Mouse (Mus musculus) Patski (cell line): Measurements from ENCODE around the gene D130043K22Rik. TPM values are rescaled to one million over a fixed set of nuclear protein-coding genes. Genes with fewer than 3 reads are reported as not detected.

Source experiments
- ATAC-seq: fragments of 100-300 bp; one replicate; pipeline ENCODE4 v1.8.0; 2021
- CTCF ChIA-PET: fragments of 350-600 bp; sonication (Branson Sonifier 250); formaldehyde crosslinking; loops from one replicate; lab custom pipeline; 2022; ENCODE audit warnings: inconsistent platforms; lab: Charles Lee
- POLR2A ChIA-PET: fragments of 350-600 bp; sonication (Branson Sonifier 250); formaldehyde crosslinking; loops from one replicate; lab custom pipeline; 2022; ENCODE audit warnings: antibody characterized with exemption, inconsistent platforms; lab: Charles Lee
- DNase-seq: peaks from one replicate; pipeline ENCODE4 v3.0.0-alpha.2; 2011; ENCODE audit warnings: low read depth, low spot score
- H3K27me3 ChIP-seq: fragments of 371-371 bp; one replicate; pipeline ENCODE4 v1.5.1; 2021
- CTCF ChIP-seq: fragments of 100-300 bp; IDR thresholded peaks from one replicate; pipeline ENCODE4 v1.5.1; 2021
- in situ Hi-C: fragments of 300-500 bp; cut with MboI; formaldehyde crosslinking; loops from 3 replicates; pipeline ENCODE4 v1.11.1; 2018; ENCODE audit warnings: low pct_unique_long_range_greater_than_20kb, mixed read lengths
- polyA plus RNA-seq: library from polyadenylated mRNA; unstranded; gene quantifications from one replicate; pipeline ENCODE4 v1.2.3, GENCODE M21; 2021

D130043K22Rik gene
- polyA plus RNA-seq = 0.19 TPM

DNA sequence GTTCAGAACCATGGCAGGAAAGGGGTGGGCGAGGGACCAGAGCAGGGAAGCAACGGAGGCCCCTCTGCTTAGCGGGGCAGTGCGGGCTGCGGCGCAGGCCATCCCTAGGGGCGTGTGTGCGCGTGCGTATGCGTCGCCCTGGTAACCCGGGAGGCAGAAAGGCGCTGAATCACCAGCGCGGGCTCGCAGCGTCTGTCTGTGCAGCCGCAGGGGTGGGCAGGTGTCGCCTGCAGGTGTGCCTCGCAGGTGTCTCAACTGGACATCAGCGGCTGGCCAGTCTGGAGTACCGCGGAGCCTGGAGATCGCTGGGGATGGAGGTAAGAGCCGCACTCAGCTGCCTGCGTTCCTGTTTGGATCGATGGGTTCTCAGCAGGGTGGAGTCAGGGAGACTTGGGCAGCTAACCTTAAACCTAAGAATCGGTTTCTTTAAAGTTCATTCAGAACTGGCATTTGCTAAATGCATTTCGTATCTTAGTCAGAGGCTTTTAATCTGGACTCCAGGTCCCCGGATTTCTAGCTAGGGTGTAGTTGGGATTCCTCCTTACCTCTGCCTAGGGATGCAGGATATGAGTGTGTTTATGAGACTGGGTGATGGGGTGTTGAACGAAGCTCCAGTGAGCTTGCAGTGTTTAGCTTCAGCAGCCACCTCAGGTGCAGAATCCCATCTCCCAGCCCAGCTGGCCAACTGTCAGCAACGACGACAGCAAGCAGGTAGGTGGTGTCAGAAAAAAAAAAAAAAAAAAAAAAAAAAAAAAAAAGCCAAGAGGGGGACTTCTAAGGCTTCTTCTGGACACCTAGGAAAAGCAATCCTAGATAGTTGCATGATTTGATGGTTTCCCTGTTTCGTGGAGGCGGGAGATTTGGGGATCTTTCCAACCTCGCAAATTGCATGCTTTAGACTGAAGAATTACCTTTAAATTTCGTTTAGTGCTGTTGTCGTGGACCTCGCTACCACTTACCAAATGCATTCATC, at the start of gene D130043K22Rik:
TSS of gene D130043K22Rik (plus strand) at position 153 of the 973 bp plus-strand sequence.
- no peaks in the 10 kb centered on the region for H3K27me3 ChIP-seq
- in situ Hi-C loops = loop anchor here (5.0 kb wide), 1 partner anchor 82 kb away; no protein-coding TSS in a partner anchor
- no peak for TF ChIP-seq CTCF
- no peak for ATAC-seq
- no peak for DNase-seq
- ChIA-PET POLR2A (interaction anchor here (0.6 kb wide), 1 partner anchor 77 kb away, joined by 3 read pairs; no protein-coding TSS in a partner anchor), CTCF (no interaction called here)

DNA sequence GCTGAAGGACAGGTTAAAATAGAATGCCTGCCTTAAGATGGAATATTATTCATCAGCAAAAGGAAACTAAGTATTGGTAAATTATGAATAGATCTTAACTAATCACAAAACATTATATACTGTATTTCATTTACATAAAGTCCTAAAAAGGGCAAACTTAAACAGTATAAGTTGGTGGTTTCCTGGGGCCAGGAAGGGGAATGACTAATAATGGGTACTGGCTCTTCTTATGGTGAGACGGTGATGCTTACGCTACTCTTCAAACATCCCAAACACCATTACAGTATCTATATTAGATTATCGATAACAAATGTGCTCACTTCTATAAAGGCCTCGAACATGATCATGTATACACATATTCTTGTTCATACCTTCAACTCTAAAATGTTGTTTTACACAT, 46.2 kb upstream of the D130043K22Rik start:
- H3K27me3 ChIP-seq = no peaks in the 10 kb centered on the region
- POLR2A ChIA-PET = no interaction called here
- CTCF ChIA-PET = interaction anchor here (1.5 kb wide), 1 partner anchor 18 kb away, joined by 3 read pairs; no protein-coding TSS in a partner anchor
- TF ChIP-seq CTCF = no peak
- ATAC-seq (no peak), DNase-seq (no peak)
- in situ Hi-C loops = no loop called here

DNA sequence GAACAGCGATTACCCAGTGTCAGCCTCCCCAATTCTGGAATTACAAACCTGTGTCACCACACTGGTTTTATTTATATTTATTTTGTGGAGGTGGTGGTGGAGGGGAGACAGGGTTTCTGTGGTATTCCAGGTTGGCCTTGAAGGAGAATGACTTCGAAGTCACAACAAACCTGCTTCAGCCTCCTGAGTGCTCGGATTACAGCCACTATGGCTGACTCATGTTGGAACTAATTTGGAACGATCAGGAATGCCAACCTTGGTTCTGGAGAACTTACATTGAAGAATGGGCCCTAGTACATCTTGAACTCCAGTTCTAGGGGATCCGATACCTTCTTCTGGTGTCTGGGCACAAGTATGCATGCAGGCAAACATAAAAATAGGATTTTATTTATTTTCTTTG, 45.6 kb upstream of the D130043K22Rik start:
- CTCF ChIA-PET = interaction anchor here (1.4 to 1.8 kb wide), 2 partner anchors 19 to 23 kb away, joined by 3 to 4 read pairs; no protein-coding TSS in a partner anchor
- no peak for ATAC-seq

DNA sequence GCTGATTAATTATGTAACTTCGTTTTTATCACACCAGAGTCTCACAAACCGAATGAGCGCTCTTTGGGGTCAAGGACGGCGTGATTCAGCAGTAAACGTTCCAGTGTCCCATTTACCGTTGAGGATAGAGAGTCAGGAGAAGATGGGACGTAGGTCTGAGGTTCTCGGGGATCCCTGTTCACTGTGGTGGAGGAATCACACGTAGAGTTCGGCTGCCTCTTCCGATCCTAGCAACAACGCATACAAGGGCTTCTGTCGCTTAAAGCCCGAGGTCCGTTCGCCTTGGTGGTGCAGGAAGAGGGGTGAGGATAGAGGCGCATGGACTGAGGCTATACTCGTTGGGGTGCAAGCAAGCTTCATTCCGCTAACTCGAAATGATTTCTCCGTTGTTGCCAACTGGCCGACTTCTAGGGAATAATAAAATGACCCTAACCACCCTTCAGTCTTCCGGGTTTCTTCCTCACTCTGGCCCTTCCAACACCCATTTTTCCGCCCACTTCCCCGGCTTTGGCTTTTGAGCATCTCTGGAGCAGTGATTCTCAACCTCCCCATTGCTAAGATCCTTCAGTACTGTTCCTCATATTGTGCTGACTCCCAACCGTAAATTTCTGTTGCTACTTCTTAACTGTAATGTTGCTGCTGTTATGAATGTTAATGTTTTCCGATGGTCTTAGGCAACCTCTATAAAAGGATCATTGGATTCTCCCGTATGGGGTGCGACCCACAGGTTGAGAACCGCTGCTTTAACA, 44.8 kb upstream of the D130043K22Rik start:
- CTCF ChIA-PET = interaction anchor here (1.4 to 1.8 kb wide), 2 partner anchors 18 to 24 kb away, joined by 3 to 4 read pairs; no protein-coding TSS in a partner anchor

More for the DNA sequence above, 45.6 kb upstream of the D130043K22Rik start:
- POLR2A ChIA-PET = no interaction called here
- no peak for TF ChIP-seq CTCF
- DNase-seq = no peak
- H3K27me3 ChIP-seq = no peaks in the 10 kb centered on the region
- in situ Hi-C loops = no loop called here

DNA sequence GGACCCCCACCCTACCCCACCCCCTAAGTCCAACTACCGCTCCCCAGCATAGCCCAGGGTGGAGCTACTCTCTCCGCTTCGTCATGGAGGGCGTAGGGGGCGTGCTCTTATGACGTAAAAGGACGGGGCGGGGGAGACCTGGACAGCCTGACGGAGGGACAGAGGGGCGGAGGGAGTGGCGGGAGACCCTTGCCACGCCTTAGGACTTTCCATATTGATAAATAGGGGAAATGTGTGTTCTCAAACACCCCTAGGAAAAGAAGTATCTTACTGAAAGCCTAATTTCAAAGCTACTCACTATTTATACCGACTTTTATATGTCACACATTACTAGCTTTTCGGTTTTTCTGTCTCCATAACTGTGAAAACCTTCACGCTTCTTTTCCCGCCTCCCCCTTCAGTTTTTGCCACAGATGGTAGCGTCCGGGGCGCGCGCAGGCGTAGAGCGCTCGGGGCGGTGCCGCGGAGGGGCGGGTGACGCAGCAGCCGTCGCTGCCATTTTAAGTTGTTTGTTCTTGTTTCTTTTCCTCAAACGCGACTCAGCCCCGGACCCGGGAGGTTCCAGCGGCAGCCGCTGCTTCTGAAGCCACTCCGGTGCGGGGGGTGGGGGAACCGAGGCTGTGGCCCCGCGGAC, 44.1 kb upstream of the D130043K22Rik start:
- TF ChIP-seq CTCF = no peak
- ChIA-PET POLR2A (interaction anchor here (1.0 kb wide), 1 partner anchor 17 kb away, joined by 3 read pairs; no protein-coding TSS in a partner anchor), CTCF (interaction anchor here (1.4 to 1.8 kb wide), 2 partner anchors 17 to 25 kb away, joined by 3 to 4 read pairs; no protein-coding TSS in a partner anchor)
- H3K27me3 ChIP-seq = no peaks in the 10 kb centered on the region
- ATAC-seq (peak; percentile 83), DNase-seq (peak; percentile 89)
- in situ Hi-C loops = no loop called here

More for the DNA sequence above, 44.8 kb upstream of the D130043K22Rik start:
- no peaks in the 10 kb centered on the region for H3K27me3 ChIP-seq
- POLR2A ChIA-PET = interaction anchor here (1.0 kb wide), 1 partner anchor 16 kb away, joined by 3 read pairs; no protein-coding TSS in a partner anchor
- in situ Hi-C loops = no loop called here
- TF ChIP-seq CTCF = no peak
- ATAC-seq (peak; percentile 16), DNase-seq (no peak)

DNA sequence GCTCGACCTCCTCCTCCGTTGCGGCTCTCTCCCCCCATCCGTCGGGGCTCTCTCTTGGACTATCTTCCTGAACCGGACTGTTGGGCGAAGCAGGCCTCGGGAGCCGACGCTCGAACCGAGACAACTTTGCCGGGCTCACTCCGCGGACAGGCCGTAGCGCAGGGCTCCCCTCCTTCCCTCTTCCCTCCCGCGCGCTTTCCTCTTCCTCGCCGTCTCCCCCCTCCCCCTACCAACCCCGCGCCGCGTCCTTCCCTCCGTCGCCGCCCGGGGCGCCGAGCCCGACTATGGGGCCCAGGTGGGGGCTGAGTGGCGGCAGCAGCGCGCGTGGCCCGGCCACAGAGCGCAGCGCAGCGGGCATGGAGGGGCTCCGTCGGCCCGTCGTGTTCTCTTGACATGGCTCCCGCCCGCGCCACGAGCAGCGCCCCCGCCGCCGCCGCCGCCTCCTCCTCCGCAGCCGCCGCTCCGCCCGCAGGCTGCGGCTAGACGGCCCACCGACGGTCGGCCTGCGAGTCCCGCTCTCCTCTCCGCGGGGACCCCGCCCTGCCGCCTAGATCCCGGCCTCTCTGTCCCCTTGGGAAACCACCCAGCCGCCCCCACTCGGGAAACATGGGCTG, 43.5 kb upstream of the D130043K22Rik start, which contains the start of gene BC005537:
TSS of gene BC005537 (plus strand) at position 350 of the 614 bp plus-strand sequence.
- TF ChIP-seq CTCF = no peak
- in situ Hi-C loops = no loop called here
- DNase-seq (no peak), ATAC-seq (peak; percentile 34)
- ChIA-PET POLR2A (no interaction called here), CTCF (interaction anchor here (1.8 kb wide), 1 partner anchor 17 kb away, joined by 4 read pairs; no protein-coding TSS in a partner anchor)
- no peaks in the 10 kb centered on the region for H3K27me3 ChIP-seq

DNA sequence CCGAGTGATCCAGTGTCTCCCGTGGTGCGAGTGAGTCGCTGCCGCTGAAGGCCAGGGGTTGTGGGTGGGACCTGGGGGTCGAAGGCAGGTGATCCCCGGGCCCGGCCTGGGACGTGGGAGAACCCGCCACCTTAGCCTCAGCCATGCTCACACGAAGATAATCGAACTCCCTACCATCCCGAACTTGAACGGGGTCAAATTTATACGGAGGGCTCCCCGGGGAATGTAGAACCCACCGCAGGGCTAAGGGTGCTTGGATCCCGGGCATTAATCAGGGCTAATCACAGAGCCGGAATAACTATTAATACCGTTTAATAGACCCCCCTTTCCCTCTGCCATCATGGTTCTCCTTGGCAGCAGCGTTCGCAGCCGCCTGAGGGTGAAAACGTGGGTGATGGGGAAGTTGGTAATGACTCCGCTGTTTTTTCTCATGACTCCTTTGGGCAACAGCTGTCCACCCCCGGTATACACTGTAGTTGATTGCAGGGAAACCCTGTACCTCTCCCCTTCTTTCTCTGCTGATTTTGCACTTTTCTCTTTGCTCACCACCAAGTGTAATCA, 42.7 kb upstream of the D130043K22Rik start:
- ATAC-seq (no peak), DNase-seq (no peak)
- TF ChIP-seq CTCF = no peak
- ChIA-PET CTCF (no interaction called here), POLR2A (no interaction called here)
- in situ Hi-C loops = no loop called here
- H3K27me3 ChIP-seq = no peaks in the 10 kb centered on the region

DNA sequence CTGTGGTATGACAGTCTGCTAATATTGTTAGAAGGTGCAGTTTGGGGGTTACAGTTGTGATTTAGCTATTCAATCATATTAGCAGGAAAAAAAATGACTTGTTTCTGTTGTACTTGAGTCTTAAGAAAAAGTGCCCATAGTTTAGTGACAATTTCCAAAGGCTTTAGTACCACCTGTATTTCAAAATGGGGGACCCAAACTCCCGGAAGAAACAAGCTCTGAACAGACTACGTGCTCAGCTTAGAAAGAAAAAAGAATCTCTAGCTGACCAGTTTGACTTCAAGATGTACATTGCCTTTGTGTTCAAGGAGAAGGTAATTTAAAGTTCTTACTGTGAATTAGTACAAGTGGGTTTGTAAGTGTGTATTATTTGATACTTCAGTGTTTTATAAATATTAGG, 41.7 kb upstream of the D130043K22Rik start:
- in situ Hi-C loops = no loop called here
- DNase-seq (no peak), ATAC-seq (no peak)
- no peak for TF ChIP-seq CTCF
- POLR2A ChIA-PET = interaction anchor here (1.5 kb wide), 1 partner anchor 13 kb away, joined by 3 read pairs; no protein-coding TSS in a partner anchor
- CTCF ChIA-PET = interaction anchor here (0.8 to 1.7 kb wide), 2 partner anchors 14 to 25 kb away, joined by 3 to 5 read pairs; no protein-coding TSS in a partner anchor
- H3K27me3 ChIP-seq = no peaks in the 10 kb centered on the region

DNA sequence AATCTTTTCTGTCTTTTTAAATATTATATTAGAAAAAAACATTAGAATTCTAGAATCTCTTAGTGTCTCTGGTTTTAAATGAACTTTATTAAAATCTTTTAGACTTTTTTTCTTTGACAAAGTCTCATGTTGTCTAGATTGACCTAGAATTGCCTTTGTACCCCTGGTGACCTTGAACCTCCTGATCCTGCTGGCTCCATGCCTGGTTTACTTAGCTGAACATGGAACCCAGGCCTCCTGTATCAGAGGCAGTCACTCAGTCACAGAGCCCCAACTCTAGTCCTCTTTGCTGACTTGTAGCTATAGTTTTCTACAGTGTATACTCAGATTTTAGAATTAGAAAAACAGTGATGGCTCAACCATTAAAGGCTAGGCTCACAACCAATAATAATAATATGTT, 38.9 kb upstream of the D130043K22Rik start:
- DNase-seq (no peak), ATAC-seq (no peak)
- TF ChIP-seq CTCF = no peak
- in situ Hi-C loops = no loop called here
- CTCF ChIA-PET = no interaction called here
- POLR2A ChIA-PET = interaction anchor here (0.6 to 1.0 kb wide), 2 partner anchors 11 to 26 kb away, joined by 3 to 4 read pairs; no protein-coding TSS in a partner anchor
- H3K27me3 ChIP-seq = no peaks in the 10 kb centered on the region
